Mouse (Mus musculus) CH12.LX (cell line): ENCODE measurements around the gene Atp6v0c. TPM values are rescaled to one million over a fixed set of nuclear protein-coding genes. Genes with fewer than 3 reads are reported as not detected.

ENCODE experiments used
- DNase-seq: peaks from one replicate; pipeline ENCODE4 v3.0.0-alpha.2; 2013; ENCODE audit errors: extremely low read depth
- H3K27ac ChIP-seq: 2 replicates; pipeline ENCODE4 v1.5.1; 2012; ENCODE audit warnings: low read depth, mild to moderate bottlenecking, control low read depth, moderate library complexity; ENCODE audit not compliant: insufficient read depth
- H3K27me3 ChIP-seq: replicated peaks from 2 replicates; pipeline ENCODE3; 2012; ENCODE audit warnings: inconsistent platforms
- H3K36me3 ChIP-seq, 2 experiments: replicated peaks in 1 of 2; 2 replicates each; pipeline versions ENCODE3 to v1.6.1; 2012; ENCODE audit warnings: inconsistent platforms in 1 of 2, low read length in 1 of 2, mild to moderate bottlenecking in 1 of 2, mixed read lengths in 1 of 2, moderate library complexity in 1 of 2; ENCODE audit not compliant: control insufficient read depth in 1 of 2, insufficient read depth in 1 of 2
- H3K4me1 ChIP-seq, 2 experiments: 2 replicates each; pipeline ENCODE4 v1.6.1; 2012; ENCODE audit warnings: inconsistent platforms in 1 of 2, moderate library complexity in 1 of 2; ENCODE audit not compliant: insufficient read depth in 2 of 2, control insufficient read depth in 1 of 2
- H3K4me2 ChIP-seq: 2 replicates; pipeline ENCODE4 v1.6.1; 2012; ENCODE audit warnings: low read depth, mild to moderate bottlenecking, control low read depth; ENCODE audit not compliant: poor library complexity, insufficient read depth, severe bottlenecking
- H3K4me3 ChIP-seq, 3 experiments: fragments of 150-350 bp in 1 of 3; sonication (generic) in 1 of 3; replicated peaks in 1 of 3; 2 replicates each; pipeline versions ENCODE3 to v1.5.1; 2011 to 2012; ENCODE audit warnings: low read depth in 2 of 3, low read length in 2 of 3, mild to moderate bottlenecking in 2 of 3, moderate library complexity in 2 of 3, control low read depth in 1 of 3, improper control_type of control experiment in 1 of 3, inconsistent platforms in 1 of 3, mixed read lengths in 1 of 3; ENCODE audit not compliant: poor library complexity in 1 of 3
- H3K79me2 ChIP-seq: replicated peaks from 2 replicates; pipeline ENCODE4 v1.6.1; 2012; ENCODE audit warnings: mild to moderate bottlenecking, moderate library complexity; ENCODE audit not compliant: control insufficient read depth, poor library complexity, insufficient read depth, severe bottlenecking; ENCODE audit errors: extremely low read depth
- H3K9ac ChIP-seq: 2 replicates; pipeline ENCODE4 v1.6.1; 2012; ENCODE audit warnings: low read depth, mild to moderate bottlenecking, control low read depth, moderate library complexity; ENCODE audit not compliant: insufficient read depth
- H3K9me3 ChIP-seq: replicated peaks from 2 replicates; pipeline ENCODE3; 2012; ENCODE audit warnings: low read length, inconsistent platforms, mixed read lengths
- CHD2 ChIP-seq: IDR thresholded peaks from 2 replicates; pipeline ENCODE4 v1.6.1; 2011; ENCODE audit warnings: low read length, improper control_type of control experiment
- ELF1 ChIP-seq: IDR thresholded peaks from 2 replicates; pipeline ENCODE4 v1.6.1; 2014; ENCODE audit warnings: low read depth, mild to moderate bottlenecking, inconsistent platforms, low read length, improper control_type of control experiment
- HCFC1 ChIP-seq: IDR thresholded peaks from 2 replicates; pipeline ENCODE4 v1.6.1; 2012; ENCODE audit warnings: low read depth, mild to moderate bottlenecking, inconsistent platforms, low read length, improper control_type of control experiment
- IRF4 ChIP-seq: IDR thresholded peaks from 2 replicates; pipeline ENCODE4 v1.6.1; 2014; ENCODE audit warnings: low read depth, mild to moderate bottlenecking, inconsistent platforms, low read length, improper control_type of control experiment
- JUN ChIP-seq: IDR thresholded peaks from 2 replicates; pipeline ENCODE4 v1.6.1; 2011; ENCODE audit warnings: low read depth, mild to moderate bottlenecking, low read length, improper control_type of control experiment, moderate library complexity; ENCODE audit not compliant: insufficient read depth
- KAT2A ChIP-seq: IDR thresholded peaks from 2 replicates; pipeline ENCODE4 v1.6.1; 2012; ENCODE audit warnings: low read length, improper control_type of control experiment, inconsistent platforms; ENCODE audit not compliant: insufficient replicate concordance
- MAX ChIP-seq: IDR thresholded peaks from 2 replicates; pipeline ENCODE4 v1.6.1; 2011; ENCODE audit warnings: low read length, improper control_type of control experiment
- PAX5 ChIP-seq: IDR thresholded peaks from 2 replicates; pipeline ENCODE4 v1.6.1; 2012; ENCODE audit warnings: low read length, inconsistent platforms, mixed read lengths
- POLR2A ChIP-seq: IDR thresholded peaks from 2 replicates; pipeline ENCODE4 v1.6.1; 2011; ENCODE audit warnings: low read depth, mild to moderate bottlenecking, improper control_type of control experiment, low read length
- POLR2AphosphoS2 ChIP-seq: IDR thresholded peaks from 2 replicates; pipeline ENCODE4 v1.6.1; 2011; ENCODE audit warnings: low read depth, low read length, improper control_type of control experiment
- RAD21 ChIP-seq: IDR thresholded peaks from 2 replicates; pipeline ENCODE4 v1.6.1; 2011; ENCODE audit warnings: low read depth, mild to moderate bottlenecking, low read length, improper control_type of control experiment, moderate library complexity
- RCOR1 ChIP-seq: conservative IDR thresholded peaks from 2 replicates; pipeline ENCODE4 v1.6.1; 2012; ENCODE audit warnings: low read depth, mild to moderate bottlenecking, inconsistent platforms, low read length, improper control_type of control experiment
- SIN3A ChIP-seq: IDR thresholded peaks from 2 replicates; pipeline ENCODE4 v1.6.1; 2012; ENCODE audit warnings: low read length, improper control_type of control experiment, inconsistent platforms
- SMC3 ChIP-seq: IDR thresholded peaks from 2 replicates; pipeline ENCODE4 v1.6.1; 2011; ENCODE audit warnings: low read depth, low read length, improper control_type of control experiment
- TCF12 ChIP-seq: IDR thresholded peaks from 2 replicates; pipeline ENCODE4 v1.6.1; 2014; ENCODE audit warnings: low read depth, mild to moderate bottlenecking, inconsistent platforms, low read length, improper control_type of control experiment
- UBTF ChIP-seq: IDR thresholded peaks from 2 replicates; pipeline ENCODE4 v1.6.1; 2012; ENCODE audit warnings: low read depth, mild to moderate bottlenecking, inconsistent platforms, low read length, improper control_type of control experiment, moderate library complexity
- USF1 ChIP-seq: IDR thresholded peaks from 2 replicates; pipeline ENCODE4 v1.6.1; 2014; ENCODE audit warnings: low read depth, mild to moderate bottlenecking, inconsistent platforms, low read length, improper control_type of control experiment
- ZC3H11A ChIP-seq: IDR thresholded peaks from 2 replicates; pipeline ENCODE4 v1.6.1; 2012; ENCODE audit warnings: low read depth, mild to moderate bottlenecking, inconsistent platforms, low read length, improper control_type of control experiment
- ZKSCAN1 ChIP-seq: IDR thresholded peaks from 2 replicates; pipeline ENCODE4 v1.6.1; 2012; ENCODE audit warnings: low read depth, inconsistent platforms, low read length, improper control_type of control experiment, borderline replicate concordance
- ZNF384 ChIP-seq: IDR thresholded peaks from 2 replicates; pipeline ENCODE4 v1.6.1; 2012; ENCODE audit warnings: low read depth, low read length, improper control_type of control experiment, inconsistent platforms
- dilution Hi-C: fragments of 300-500 bp; cut with MboI; formaldehyde crosslinking; loops from 2 replicates; pipeline ENCODE4 v1.14.3; 2020; ENCODE audit warnings: low sequenced_read_pairs; ENCODE audit not compliant: extremely low pct_unique_long_range_greater_than_20kb, extremely low pct_ligation_motif_present
- in situ Hi-C: fragments of 300-500 bp; cut with MboI; formaldehyde crosslinking; loops from 3 replicates; pipeline ENCODE4 v1.14.3; 2019; ENCODE audit warnings: low sequenced_read_pairs, low pct_ligation_motif_present, low pct_unique_long_range_greater_than_20kb, mixed read lengths
- polyA plus RNA-seq: library from polyadenylated mRNA; unstranded; fragments of >175 nt; gene quantifications from 2 replicates; pipeline ENCODE4 v1.2.1, GENCODE M21; 2012; ENCODE audit warnings: low read depth; ENCODE audit not compliant: insufficient read length
- total RNA-seq, 2 experiments: library from RNA; depleted of rRNA; stranded (reverse); fragments of 300-350 nt in 1 of 2; fragments of >200 nt in 1 of 2; gene quantifications; 2 replicates each; pipeline ENCODE4 v1.2.3; 2012 to 2014

Atp6v0c gene
- total and polyA plus RNA-seq, 3 experiments = 49.1 to 407 (median 83.2) TPM

GRCm38 (mm10) chr17:24149421-24149820 is 20.1 kb downstream of the Atp6v0c start:
- Histone ChIP-seq H3K9me3 (no peaks in the 10 kb centered on the region), H3K27ac (no peak overlapping the region), H3K4me3 (no peak overlapping the region), H3K27me3 (no peaks in the 10 kb centered on the region), H3K36me3 (no peaks in the 10 kb centered on the region)
- dilution Hi-C loops = no loop called here
- TF ChIP-seq SMC3 (no peak), POLR2AphosphoS2 (no peak), CHD2 (no peak), HCFC1 (no peak), MAX (no peak), ZKSCAN1 (no peak), KAT2A (no peak), TCF12 (no peak), ZC3H11A (no peak), RCOR1 (no peak), SIN3A (no peak), USF1 (no peak), POLR2A (no peak), PAX5 (no peak), IRF4 (no peak), RAD21 (no peak), ELF1 (no peak)
- TF ChIP-seq, all 38 proteins: peak for 0
- DNase-seq = no peak
- Histone ChIP-seq H3K4me1 (peaks cover 2 to 17% of the 10 kb centered on the region in 2 experiments; a peak in 2 of 4 replicates), H3K79me2 (no peaks in the 10 kb centered on the region), H3K4me2 (no peak overlapping the region), H3K9ac (no peak overlapping the region)
- in situ Hi-C loops = no loop called here

DNA sequence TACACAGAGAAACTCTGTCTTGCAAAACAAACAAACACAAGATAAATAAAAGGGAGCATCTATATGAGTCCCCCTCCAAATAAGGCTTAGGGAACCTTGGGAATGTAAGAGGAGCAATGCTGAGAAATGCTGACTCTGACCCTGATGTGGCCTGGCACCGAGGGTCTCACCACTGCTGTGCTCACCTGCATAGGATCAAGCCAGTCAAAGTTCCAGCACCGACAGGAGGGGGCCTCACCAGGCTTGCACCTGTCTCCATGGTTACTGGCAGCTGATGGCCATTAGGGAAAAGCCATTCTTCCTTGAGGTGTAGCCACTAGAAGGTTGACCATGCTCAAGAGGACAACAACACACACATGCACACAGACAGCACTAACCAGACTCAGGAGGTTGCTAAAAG is 26.6 kb downstream of the Atp6v0c start:
- Histone ChIP-seq H3K4me3 (no peak overlapping the region), H3K27ac (no peak overlapping the region), H3K36me3 (peaks cover 0 to 4% of the 10 kb centered on the region in 2 experiments), H3K9me3 (no peaks in the 10 kb centered on the region), H3K9ac (no peak overlapping the region), H3K4me1 (peaks cover 12 to 36% of the 10 kb centered on the region in 2 experiments), H3K79me2 (peaks cover 23% of the 10 kb centered on the region), H3K27me3 (no peaks in the 10 kb centered on the region), H3K4me2 (no peak overlapping the region)
- no peak for DNase-seq
- no peak for TF ChIP-seq UBTF
- TF ChIP-seq USF1 = no peak
- TF ChIP-seq IRF4 = no peak
- TF ChIP-seq HCFC1 = no peak
- no peak for TF ChIP-seq JUN
- no peak for TF ChIP-seq ZNF384
- in situ Hi-C loops (no loop called here), dilution Hi-C loops (no loop called here)
